Mouse (Mus musculus) monocyte, adult 2 months (primary cell): ENCODE measurements around the gene Prrg1.
"Not testable (repeated sequence)": the region's sequence is repeated elsewhere in the genome, so short reads cannot be mapped to it uniquely, and the experiment has no call there.

Source experiments
- DNase-seq, 2 experiments: peaks; one replicate each; pipeline ENCODE4 v3.0.0; 2022; ENCODE audit warnings: low spot score in 2 of 2, low read depth in 1 of 2

Gene Prrg1

GRCm38 (mm10) chrX:78583202-78584004 lies at the start of gene Prrg1:
Gene Prrg1, minus strand, starts transcription at chrX:78583896.
- DNase-seq, result peak; percentile 1 to 3

GRCm38 (mm10) chrX:78605814-78606213 lies 22.1 kb upstream of the Prrg1 start:
- DNase-seq, result no peak

- no peak for DNase-seq
Measured at GRCm38 (mm10) chrX:78593138-78593537, 9.4 kb upstream of the Prrg1 start.

- DNase-seq, result no peak
Measured at GRCm38 (mm10) chrX:78582854-78583201, 868 bp downstream of the Prrg1 start.

- DNase-seq, result no peak
Measured at GRCm38 (mm10) chrX:78563451-78563850, 20.2 kb downstream of the Prrg1 start.

- no peak for DNase-seq
Measured at GRCm38 (mm10) chrX:78553399-78553798, 30.3 kb downstream of the Prrg1 start.

GRCm38 (mm10) chrX:78552704-78553103 lies 31.0 kb downstream of the Prrg1 start:
- no peak for DNase-seq

GRCm38 (mm10) chrX:78547696-78548095 lies 36.0 kb downstream of the Prrg1 start:
- DNase-seq, result no peak

- no peak for DNase-seq
Measured at GRCm38 (mm10) chrX:78539734-78540133, 44.0 kb downstream of the Prrg1 start.

GRCm38 (mm10) chrX:78538632-78539316 lies 44.9 kb downstream of the Prrg1 start:
- DNase-seq, result no peak

GRCm38 (mm10) chrX:78518301-78518700 lies 65.4 kb downstream of the Prrg1 start:
- no peak for DNase-seq

- no peak for DNase-seq
Measured at GRCm38 (mm10) chrX:78482987-78483386, 100.7 kb downstream of the Prrg1 start.

GRCm38 (mm10) chrX:78479710-78480109 lies 104.0 kb downstream of the Prrg1 start:
- DNase-seq, result no peak

- DNase-seq, result no peak
Measured at GRCm38 (mm10) chrX:78434357-78434756, 149.3 kb downstream of the Prrg1 start.

GRCm38 (mm10) chrX:78403346-78403745 lies 180.3 kb downstream of the Prrg1 start:
- DNase-seq, result not testable (repeated sequence)
